Mouse (Mus musculus) small intestine, adult 2 months (tissue): ENCODE data around the gene Nfkb1.

Source experiments
- CTCF ChIP-seq: fragments of 200-500 bp; IDR thresholded peaks from 2 replicates; pipeline ENCODE4 v1.5.1; 2012; ENCODE audit warnings: low read depth, mild to moderate bottlenecking, control low read depth, inconsistent platforms, low read length, moderate library complexity, mixed read lengths; ENCODE audit not compliant: insufficient replicate concordance, insufficient read length; ENCODE audit errors: extremely low read depth
- POLR2A ChIP-seq: fragments of 200-500 bp; IDR thresholded peaks from 2 replicates; pipeline ENCODE4 v1.6.1; 2012; ENCODE audit warnings: low read depth, mild to moderate bottlenecking, control low read depth, inconsistent platforms, low read length, moderate library complexity

DNA sequence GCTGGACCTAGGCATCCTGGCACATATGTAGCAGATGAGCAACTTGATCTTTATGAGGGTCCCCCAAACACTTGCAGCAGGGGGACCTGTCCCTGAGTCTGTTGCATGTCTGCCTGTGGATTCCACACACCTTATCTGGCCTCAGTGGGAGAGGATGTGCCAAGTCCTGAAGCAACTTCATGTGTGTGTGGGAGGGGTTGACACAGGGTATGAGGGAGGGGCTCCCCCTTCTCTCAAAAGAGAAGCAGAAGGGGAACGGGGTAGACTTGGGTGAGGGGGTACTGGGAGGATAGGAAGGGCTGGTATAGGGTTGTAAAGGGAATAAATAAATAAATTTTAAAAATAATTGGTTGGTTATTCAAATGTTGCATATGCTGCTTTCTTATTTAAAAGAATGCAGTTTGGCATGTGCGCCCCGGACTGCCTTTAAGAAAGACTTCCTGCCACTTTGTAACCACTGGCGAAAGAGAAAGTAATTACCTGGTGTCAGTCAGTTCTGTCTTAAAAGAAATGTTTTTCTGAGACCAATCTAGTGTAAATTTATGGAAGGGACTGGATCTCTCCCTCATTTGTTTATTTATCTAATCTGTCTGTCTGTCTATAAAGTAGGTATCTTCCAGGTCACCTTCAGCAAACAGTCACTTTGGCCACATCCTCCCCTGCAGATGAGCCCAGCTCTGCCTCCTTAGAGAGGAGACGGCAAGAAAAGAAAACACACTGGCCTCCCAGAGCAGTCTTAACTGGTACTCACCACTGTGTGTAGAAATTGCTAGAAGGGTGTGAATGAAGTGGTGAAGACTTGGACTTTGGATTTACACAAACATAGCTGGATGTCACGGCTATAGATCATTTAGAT is 27.2 kb upstream of the Nfkb1 start:
- TF ChIP-seq CTCF: no peak
- no peak for TF ChIP-seq POLR2A
